26 mouse cellular contexts compared by ENCODE assay signal in the genomic region with DNA sequence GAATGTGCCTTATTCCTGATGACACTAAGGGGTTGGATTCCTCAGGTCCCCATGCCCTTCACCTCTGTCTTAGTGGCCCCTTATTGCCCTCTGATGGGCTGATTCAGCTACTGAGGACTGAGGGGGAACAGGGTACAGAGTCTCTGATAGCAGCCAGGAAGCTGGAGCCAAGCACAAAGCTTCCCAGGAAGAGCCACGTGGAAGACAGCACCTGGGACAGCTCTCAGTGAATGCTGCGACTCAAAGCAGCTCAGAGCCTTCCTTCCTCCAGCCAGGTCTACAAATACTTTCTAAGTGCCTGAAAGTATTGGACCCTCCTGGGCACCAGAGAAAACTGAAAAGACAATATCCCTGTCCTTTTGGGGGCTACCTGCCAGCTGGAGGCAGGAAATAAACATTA.
DNase-seq lines count a peak whose midpoint lies in the region; ATAC-seq lines count a peak whose summit lies in the region.
"Had no signal": no experiment of that assay in that cellular context is flagged by ENCODE, and none has a peak within 500 bp of the region (broad histone marks: within the 10 kb centered on the region; RNA-seq: fewer than 3 reads in every experiment).

No protein-coding gene starts in this region.

- H3K27me3 ChIP-seq in neural tube, embryonic 11.5 days (ENCODE audit: control insufficient read depth, insufficient read depth, low read length) = no peaks in the 10 kb centered on the region
- H3K27me3 ChIP-seq in embryonic facial prominence, embryonic 10.5 days (replicated peaks; ENCODE audit: low read depth, poor library complexity, severe bottlenecking) = peaks cover 52% of the 10 kb centered on the region
- peaks cover 90% of the 10 kb centered on the region for H3K27me3 ChIP-seq in forebrain, embryonic 10.5 days (ENCODE audit: poor library complexity, severe bottlenecking)
- H3K27me3 ChIP-seq: limb, embryonic 15.5 days; lung, embryonic 15.5 days had no signal

- intact Hi-C loops in heart, postnatal 36 days (cut with DNase I) = no loop called here

- H3K9ac ChIP-seq in neural tube, embryonic 11.5 days (ENCODE audit: low read length) = no peak overlapping the region
- H3K9ac ChIP-seq: embryonic facial prominence, embryonic 13.5 days; forebrain, embryonic 15.5 days; heart, embryonic 12.5 days; hindbrain, embryonic 12.5 days; limb, embryonic 15.5 days; liver, embryonic 14.5 days; lung, embryonic 15.5 days had no signal

- no peak overlapping the region for H3K27ac ChIP-seq in neural tube, embryonic 11.5 days (ENCODE audit: low read depth, low read length)
- no peak overlapping the region for H3K27ac ChIP-seq in embryonic facial prominence, embryonic 10.5 days (replicated peaks)
- no peak overlapping the region for H3K27ac ChIP-seq in forebrain, embryonic 10.5 days
- H3K27ac ChIP-seq: embryonic facial prominence, embryonic 13.5 days; forebrain, embryonic 15.5 days; hindbrain, embryonic 12.5 days; limb, embryonic 15.5 days; liver, embryonic 14.5 days; lung, embryonic 15.5 days had no signal

- no peak for ATAC-seq in neural tube, embryonic 11.5 days (ENCODE audit: insufficient read depth, low FRiP score, low TSS enrichment)
- ATAC-seq: forebrain, embryonic 15.5 days; midbrain, embryonic 16.5 days had no signal

- 2% methylated on average over 2 of the region's 2 CpGs for WGBS in neural tube, embryonic 11.5 days
- WGBS in embryonic facial prominence, embryonic 10.5 days = 3% methylated on average over 2 of the region's 2 CpGs
- 5% methylated on average over 2 of the region's 2 CpGs for WGBS in forebrain, embryonic 10.5 days

- peak; percentile 77 for DNase-seq in heart, adult 11 months
- no peak for DNase-seq in heart, postnatal 36 days
- DNase-seq in neural tube, embryonic 11.5 days (ENCODE audit: low spot score) = peak; percentile 18
- no peak for DNase-seq in neural tube, embryonic 10.5 days (ENCODE audit: extremely low spot score, low spot score)
- DNase-seq in embryonic facial prominence, embryonic 10.5 days (ENCODE audit: low spot score) = peak; percentile 33
- DNase-seq in retina, embryonic 14.5 days (ENCODE audit: low spot score) = no peak
- no peak for DNase-seq in thymus, postnatal 4 days
- no peak for DNase-seq in forebrain, embryonic 10.5 days (ENCODE audit: extremely low spot score, low spot score)
- DNase-seq: adrenal gland, postnatal 14 days; cerebellum, adult 2 months; cerebellum, postnatal 25 days; gastrocnemius, postnatal 14 days; heart, adult 18-20 months; heart, postnatal 10 days; kidney, adult 9 months; kidney, postnatal 36 days; lung, postnatal 4 days; right cerebral cortex, postnatal 14 days had no signal

- no peak overlapping the region for H3K4me2 ChIP-seq in neural tube, embryonic 11.5 days (ENCODE audit: low read depth)
- H3K4me2 ChIP-seq: embryonic facial prominence, embryonic 13.5 days; forebrain, embryonic 15.5 days; heart, embryonic 12.5 days; hindbrain, embryonic 12.5 days; limb, embryonic 15.5 days; lung, embryonic 15.5 days had no signal

- H3K9me3 ChIP-seq in neural tube, embryonic 11.5 days (ENCODE audit: control insufficient read depth, low read length) = no peaks in the 10 kb centered on the region
- no peaks in the 10 kb centered on the region for H3K9me3 ChIP-seq in embryonic facial prominence, embryonic 10.5 days
- no peaks in the 10 kb centered on the region for H3K9me3 ChIP-seq in forebrain, embryonic 10.5 days
- H3K9me3 ChIP-seq: embryonic facial prominence, embryonic 13.5 days; forebrain, embryonic 15.5 days; heart, embryonic 12.5 days; hindbrain, embryonic 12.5 days; limb, embryonic 15.5 days; lung, embryonic 15.5 days had no signal

- H3K4me3 ChIP-seq in neural tube, embryonic 11.5 days (ENCODE audit: low read depth, low read length) = no peak overlapping the region
- H3K4me3 ChIP-seq in embryonic facial prominence, embryonic 10.5 days = no peak overlapping the region
- no peak overlapping the region for H3K4me3 ChIP-seq in forebrain, embryonic 10.5 days
- H3K4me3 ChIP-seq: embryonic facial prominence, embryonic 13.5 days; forebrain, embryonic 15.5 days; heart, embryonic 12.5 days; hindbrain, embryonic 12.5 days; limb, embryonic 15.5 days; lung, embryonic 15.5 days had no signal

- no peaks in the 10 kb centered on the region for H3K4me1 ChIP-seq in neural tube, embryonic 11.5 days (ENCODE audit: control insufficient read depth, insufficient read depth, low read length)
- H3K4me1 ChIP-seq in embryonic facial prominence, embryonic 10.5 days = peaks cover 31% of the 10 kb centered on the region
- H3K4me1 ChIP-seq in forebrain, embryonic 10.5 days = peaks cover 29% of the 10 kb centered on the region
- H3K4me1 ChIP-seq: embryonic facial prominence, embryonic 13.5 days; forebrain, embryonic 15.5 days; limb, embryonic 15.5 days had no signal

- H3K36me3 ChIP-seq in neural tube, embryonic 11.5 days (ENCODE audit: control insufficient read depth, insufficient read depth, low read length) = no peaks in the 10 kb centered on the region
- no peaks in the 10 kb centered on the region for H3K36me3 ChIP-seq in embryonic facial prominence, embryonic 10.5 days (replicated peaks)
- H3K36me3 ChIP-seq in forebrain, embryonic 10.5 days (replicated peaks) = no peaks in the 10 kb centered on the region
- H3K36me3 ChIP-seq: embryonic facial prominence, embryonic 13.5 days; forebrain, embryonic 15.5 days; heart, embryonic 12.5 days; hindbrain, embryonic 12.5 days; limb, embryonic 15.5 days; lung, embryonic 15.5 days had no signal

Comparison
In these comparisons a context has a peak if more than half of its experiments do, and no peak if none do; other contexts are left out.
1. DNase-seq: peak in heart, adult 11 months (single experiment), neural tube, embryonic 11.5 days (single experiment) and embryonic facial prominence, embryonic 10.5 days (single experiment); none in heart, postnatal 36 days (0 of 2), neural tube, embryonic 10.5 days (single experiment), retina, embryonic 14.5 days (single experiment), thymus, postnatal 4 days (single experiment) and forebrain, embryonic 10.5 days (single experiment).